Mouse (Mus musculus) gastrocnemius, postnatal 14 days (tissue): ENCODE measurements around the gene Fggy. TPM values are rescaled to one million over a fixed set of nuclear protein-coding genes. Genes with fewer than 3 reads are reported as not detected.
A peak's percentile ranks its signal among the peaks of the same experiment; 100 is the strongest.

Source experiments
- DNase-seq: peaks from one replicate; pipeline ENCODE4 v3.0.0; 2021; ENCODE audit warnings: mixed read lengths
- intact Hi-C: fragments of 180-260 bp; cut with DNase I; formaldehyde crosslinking; loops from one replicate; pipeline ENCODE4 v1.15.1; 2025; ENCODE audit warnings: low total_unique reads
- total RNA-seq, 2 experiments: library from RNA; stranded (reverse); gene quantifications; 2 replicates each; pipeline ENCODE4 v1.2.3; 2021

The Fggy gene
- total RNA-seq, 2 experiments from 2014 or later, result 6.7 to 7.3 TPM

- intact Hi-C loops, result no loop called here
- DNase-seq, result no peak
Measured at GRCm38 (mm10) chr4:95707941-95708897, 150.9 kb downstream of the Fggy start.

GRCm38 (mm10) chr4:95709750-95710149, 152.4 kb downstream of the Fggy start:
- intact Hi-C loops, result loop anchor here (10.0 kb wide), 1 partner anchor 135 kb away; no protein-coding TSS in a partner anchor
- no peak for DNase-seq

- intact Hi-C loops, result loop anchor here (10.0 kb wide), 1 partner anchor 138 kb away; no protein-coding TSS in a partner anchor
- no peak for DNase-seq
Measured at GRCm38 (mm10) chr4:95712802-95713201, 155.5 kb downstream of the Fggy start.

- DNase-seq, result no peak
- intact Hi-C loops, result loop anchor here (10.0 kb wide), 1 partner anchor 138 kb away; no protein-coding TSS in a partner anchor
Measured at GRCm38 (mm10) chr4:95713271-95713670, 156.0 kb downstream of the Fggy start.

- DNase-seq, result no peak
- intact Hi-C loops, result loop anchor here (10.0 kb wide), 1 partner anchor 141 kb away; no protein-coding TSS in a partner anchor
Measured at GRCm38 (mm10) chr4:95716137-95716536, 158.8 kb downstream of the Fggy start.

- no peak for DNase-seq
- intact Hi-C loops, result no loop called here
Measured at GRCm38 (mm10) chr4:95723615-95724014, 166.3 kb downstream of the Fggy start.

GRCm38 (mm10) chr4:95726361-95726760, 169.1 kb downstream of the Fggy start:
- DNase-seq, result no peak
- intact Hi-C loops, result no loop called here

GRCm38 (mm10) chr4:95729142-95729826, 172.0 kb downstream of the Fggy start:
- intact Hi-C loops, result no loop called here
- DNase-seq, result no peak

- DNase-seq, result no peak
- intact Hi-C loops, result no loop called here
Measured at GRCm38 (mm10) chr4:95731110-95731509, 173.8 kb downstream of the Fggy start.

- DNase-seq, result peak; percentile 15
- intact Hi-C loops, result no loop called here
Measured at GRCm38 (mm10) chr4:95733397-95734249, 176.3 kb downstream of the Fggy start.

GRCm38 (mm10) chr4:95735967-95736366, 178.7 kb downstream of the Fggy start:
- DNase-seq, result no peak
- intact Hi-C loops, result no loop called here

GRCm38 (mm10) chr4:95736674-95737073, 179.4 kb downstream of the Fggy start:
- intact Hi-C loops, result no loop called here
- DNase-seq, result no peak

- no peak for DNase-seq
- intact Hi-C loops, result no loop called here
Measured at GRCm38 (mm10) chr4:95738179-95738578, 180.9 kb downstream of the Fggy start.

- intact Hi-C loops, result no loop called here
- no peak for DNase-seq
Measured at GRCm38 (mm10) chr4:95738725-95739124, 181.4 kb downstream of the Fggy start.

- no peak for DNase-seq
- intact Hi-C loops, result no loop called here
Measured at GRCm38 (mm10) chr4:95741115-95741734, 183.9 kb downstream of the Fggy start.

- intact Hi-C loops, result no loop called here
- peak; percentile 20 for DNase-seq
Measured at GRCm38 (mm10) chr4:95742986-95743385, 185.7 kb downstream of the Fggy start.

GRCm38 (mm10) chr4:95746954-95747353, 189.6 kb downstream of the Fggy start:
- intact Hi-C loops, result no loop called here
- no peak for DNase-seq

- intact Hi-C loops, result no loop called here
- DNase-seq, result no peak
Measured at GRCm38 (mm10) chr4:95747415-95748202, 190.3 kb downstream of the Fggy start.
